Mouse (Mus musculus) MEL (cell line): ENCODE results near the gene Ddx19b. TPM values are rescaled to one million over a fixed set of nuclear protein-coding genes. Genes with fewer than 3 reads are reported as not detected.
A peak's percentile ranks its signal among the peaks of the same experiment; 100 is the strongest.

Experiments
- DNase-seq: peaks from one replicate; pipeline ENCODE4 v3.0.0; 2011; ENCODE audit warnings: low read depth, low spot score
- H3K27ac ChIP-seq: 2 replicates; pipeline ENCODE4 v1.5.1; 2012; ENCODE audit warnings: low read depth, mild to moderate bottlenecking, control low read depth, low read length, moderate library complexity; ENCODE audit not compliant: control insufficient read depth
- H3K27me3 ChIP-seq, 2 experiments: fragments of 150-350 bp in 1 of 2; sonication (generic) in 1 of 2; 2 replicates each; pipeline ENCODE4 v1.6.1; 2012; ENCODE audit warnings: low read length in 2 of 2, mild to moderate bottlenecking in 2 of 2, improper control_type of control experiment in 1 of 2, moderate library complexity in 1 of 2; ENCODE audit not compliant: insufficient read depth in 2 of 2, control insufficient read depth in 1 of 2
- H3K36me3 ChIP-seq, 2 experiments: 2 replicates each; pipeline ENCODE4 v1.6.1; 2012 to 2014; ENCODE audit warnings: low read length in 2 of 2, improper control_type of control experiment in 1 of 2, inconsistent platforms in 1 of 2, mild to moderate bottlenecking in 1 of 2; ENCODE audit not compliant: insufficient read depth in 2 of 2, control insufficient read depth in 1 of 2
- H3K4me1 ChIP-seq, 2 experiments: fragments of 150-350 bp in 1 of 2; sonication (generic) in 1 of 2; 2 replicates each; pipeline ENCODE4 v1.6.1; 2012; ENCODE audit warnings: low read length in 2 of 2, improper control_type of control experiment in 1 of 2, mild to moderate bottlenecking in 1 of 2; ENCODE audit not compliant: insufficient read depth in 2 of 2, control insufficient read depth in 1 of 2
- H3K4me3 ChIP-seq, 2 experiments: fragments of 150-350 bp in 1 of 2; sonication (generic) in 1 of 2; 2 replicates each; pipeline ENCODE4 v1.5.1; 2012; ENCODE audit warnings: low read depth in 2 of 2, low read length in 2 of 2, mild to moderate bottlenecking in 2 of 2, moderate library complexity in 2 of 2, control low read depth in 1 of 2, improper control_type of control experiment in 1 of 2; ENCODE audit not compliant: control insufficient read depth in 1 of 2, insufficient read depth in 1 of 2
- H3K79me2 ChIP-seq: 2 replicates; pipeline ENCODE4 v1.6.1; 2012; ENCODE audit warnings: mild to moderate bottlenecking, low read length, moderate library complexity; ENCODE audit not compliant: control insufficient read depth, poor library complexity, insufficient read depth
- H3K9ac ChIP-seq: 2 replicates; pipeline ENCODE4 v1.6.1; 2012; ENCODE audit warnings: low read depth, mild to moderate bottlenecking, control low read depth, low read length, moderate library complexity; ENCODE audit not compliant: control insufficient read depth, poor library complexity, severe bottlenecking
- H3K9me3 ChIP-seq: fragments of 150-350 bp; sonication (generic); replicated peaks from 2 replicates; pipeline ENCODE4 v1.6.1; 2012; ENCODE audit warnings: mild to moderate bottlenecking, low read length, improper control_type of control experiment, moderate library complexity; ENCODE audit not compliant: insufficient read depth
- BHLHE40 ChIP-seq: IDR thresholded peaks from 2 replicates; pipeline ENCODE4 v1.6.1; 2012; ENCODE audit warnings: low read depth, mild to moderate bottlenecking, inconsistent platforms, low read length, improper control_type of control experiment, borderline replicate concordance
- CHD1 ChIP-seq: IDR thresholded peaks from 2 replicates; pipeline ENCODE4 v1.6.1; 2012; ENCODE audit warnings: low read depth, mild to moderate bottlenecking, inconsistent platforms, low read length, improper control_type of control experiment
- CHD2 ChIP-seq: IDR thresholded peaks from 2 replicates; pipeline ENCODE4 v1.6.1; 2011; ENCODE audit warnings: low read length, improper control_type of control experiment
- CTCF ChIP-seq, 3 experiments: IDR thresholded peaks in 2 of 3; conservative IDR thresholded peaks in 1 of 3; 2 replicates each; pipeline ENCODE4 v1.5.1; 2011 to 2012; ENCODE audit warnings: low read length in 3 of 3, low read depth in 2 of 3, mild to moderate bottlenecking in 2 of 3, improper control_type of control experiment in 1 of 3, inconsistent platforms in 1 of 3, mixed read lengths in 1 of 3, moderate library complexity in 1 of 3; ENCODE audit not compliant: control insufficient read depth in 1 of 3, insufficient read depth in 1 of 3, poor library complexity in 1 of 3, severe bottlenecking in 1 of 3
- E2F4 ChIP-seq: IDR thresholded peaks from 2 replicates; pipeline ENCODE4 v1.6.1; 2011; ENCODE audit warnings: low read depth, low read length, improper control_type of control experiment, borderline replicate concordance
- ELF1 ChIP-seq: IDR thresholded peaks from 2 replicates; pipeline ENCODE4 v1.6.1; 2014; ENCODE audit warnings: low read depth, mild to moderate bottlenecking, inconsistent platforms, low read length, improper control_type of control experiment, moderate library complexity
- EP300 ChIP-seq, 2 experiments: IDR thresholded peaks; 2 replicates each; pipeline ENCODE4 v1.6.1; 2011; ENCODE audit warnings: improper control_type of control experiment in 2 of 2, low read length in 2 of 2, low read depth in 1 of 2, mild to moderate bottlenecking in 1 of 2
- ETS1 ChIP-seq: IDR thresholded peaks from 2 replicates; pipeline ENCODE4 v1.6.1; 2012; ENCODE audit warnings: low read depth, mild to moderate bottlenecking, inconsistent platforms, low read length, improper control_type of control experiment, moderate library complexity
- GABPA ChIP-seq: IDR thresholded peaks from 2 replicates; pipeline ENCODE4 v1.6.1; 2012; ENCODE audit warnings: low read depth, mild to moderate bottlenecking, inconsistent platforms, low read length, improper control_type of control experiment, moderate library complexity
- GATA1 ChIP-seq: IDR thresholded peaks from 2 replicates; pipeline ENCODE4 v1.6.1; 2011; ENCODE audit warnings: low read depth, low read length, improper control_type of control experiment
- HCFC1 ChIP-seq: IDR thresholded peaks from 2 replicates; pipeline ENCODE4 v1.6.1; 2012; ENCODE audit warnings: low read depth, mild to moderate bottlenecking, inconsistent platforms, low read length, improper control_type of control experiment, moderate library complexity
- JUND ChIP-seq: IDR thresholded peaks from 2 replicates; pipeline ENCODE4 v1.6.1; 2011; ENCODE audit warnings: low read depth, mild to moderate bottlenecking, improper control_type of control experiment, low read length
- KAT2A ChIP-seq: conservative IDR thresholded peaks from 2 replicates; pipeline ENCODE4 v1.6.1; 2012; ENCODE audit warnings: low read depth, low read length, improper control_type of control experiment, inconsistent platforms
- MAFK ChIP-seq: IDR thresholded peaks from 2 replicates; pipeline ENCODE4 v1.6.1; 2011; ENCODE audit warnings: low read depth, mild to moderate bottlenecking, low read length, improper control_type of control experiment, borderline replicate concordance
- MAX ChIP-seq: IDR thresholded peaks from 2 replicates; pipeline ENCODE4 v1.6.1; 2011; ENCODE audit warnings: low read length, improper control_type of control experiment
- MEF2A ChIP-seq: IDR thresholded peaks from 2 replicates; pipeline ENCODE4 v1.6.1; 2014; ENCODE audit warnings: low read depth, mild to moderate bottlenecking, inconsistent platforms, low read length, improper control_type of control experiment; ENCODE audit not compliant: poor library complexity, insufficient replicate concordance, severe bottlenecking; ENCODE audit errors: extremely low read depth
- MXI1 ChIP-seq: IDR thresholded peaks from 2 replicates; pipeline ENCODE4 v1.6.1; 2011; ENCODE audit warnings: mild to moderate bottlenecking, low read depth, low read length, improper control_type of control experiment
- MYB ChIP-seq: IDR thresholded peaks from 2 replicates; pipeline ENCODE4 v1.6.1; 2011; ENCODE audit warnings: mild to moderate bottlenecking, low read depth, low read length, improper control_type of control experiment
- MYC ChIP-seq: IDR thresholded peaks from 2 replicates; pipeline ENCODE4 v1.6.1; 2011; ENCODE audit warnings: low read depth, mild to moderate bottlenecking, low read length, improper control_type of control experiment, moderate library complexity
- NELFE ChIP-seq: IDR thresholded peaks from 2 replicates; pipeline ENCODE4 v1.6.1; 2011; ENCODE audit warnings: low read depth, low read length, improper control_type of control experiment
- NRF1 ChIP-seq: IDR thresholded peaks from 2 replicates; pipeline ENCODE4 v1.6.1; 2014; ENCODE audit warnings: low read depth, mild to moderate bottlenecking, inconsistent platforms, low read length, improper control_type of control experiment, moderate library complexity; ENCODE audit not compliant: poor library complexity, insufficient read depth, severe bottlenecking
- POLR2A ChIP-seq, 2 experiments: IDR thresholded peaks; 2 replicates each; pipeline ENCODE4 v1.6.1; 2011 to 2012; ENCODE audit warnings: low read length in 2 of 2, mild to moderate bottlenecking in 2 of 2, control low read depth in 1 of 2, improper control_type of control experiment in 1 of 2, low read depth in 1 of 2, moderate library complexity in 1 of 2; ENCODE audit not compliant: control insufficient read depth in 1 of 2, insufficient read depth in 1 of 2, poor library complexity in 1 of 2
- POLR2AphosphoS2 ChIP-seq: IDR thresholded peaks from 2 replicates; pipeline ENCODE4 v1.6.1; 2011; ENCODE audit warnings: low read length, improper control_type of control experiment
- POLR2AphosphoS5 ChIP-seq: IDR thresholded peaks from 2 replicates; pipeline ENCODE4 v1.6.1; 2012; ENCODE audit warnings: low read depth, borderline replicate concordance, mild to moderate bottlenecking, inconsistent platforms, low read length, moderate library complexity, mixed read lengths
- RAD21 ChIP-seq: IDR thresholded peaks from 2 replicates; pipeline ENCODE4 v1.6.1; 2011; ENCODE audit warnings: mild to moderate bottlenecking, low read depth, low read length, improper control_type of control experiment
- RCOR1 ChIP-seq: IDR thresholded peaks from 2 replicates; pipeline ENCODE4 v1.6.1; 2012; ENCODE audit warnings: low read depth, mild to moderate bottlenecking, inconsistent platforms, low read length, improper control_type of control experiment
- SMC3 ChIP-seq: IDR thresholded peaks from 2 replicates; pipeline ENCODE4 v1.6.1; 2011; ENCODE audit warnings: low read depth, low read length, improper control_type of control experiment
- TAL1 ChIP-seq: IDR thresholded peaks from 2 replicates; pipeline ENCODE4 v1.6.1; 2012; ENCODE audit warnings: mild to moderate bottlenecking, inconsistent platforms, low read length, moderate library complexity, mixed read lengths
- TBP ChIP-seq: IDR thresholded peaks from 2 replicates; pipeline ENCODE4 v1.8.0; 2011; ENCODE audit warnings: low read depth, low read length, improper control_type of control experiment
- TCF12 ChIP-seq: IDR thresholded peaks from 2 replicates; pipeline ENCODE4 v1.6.1; 2014; ENCODE audit warnings: low read depth, mild to moderate bottlenecking, inconsistent platforms, low read length, improper control_type of control experiment, moderate library complexity
- UBTF ChIP-seq: IDR thresholded peaks from 2 replicates; pipeline ENCODE4 v1.6.1; 2012; ENCODE audit warnings: low read depth, mild to moderate bottlenecking, inconsistent platforms, low read length, improper control_type of control experiment, moderate library complexity, borderline replicate concordance; ENCODE audit not compliant: insufficient read depth
- USF1 ChIP-seq: IDR thresholded peaks from 2 replicates; pipeline ENCODE4 v1.6.1; 2014; ENCODE audit warnings: low read depth, mild to moderate bottlenecking, inconsistent platforms, low read length, improper control_type of control experiment, moderate library complexity
- USF2 ChIP-seq, 2 experiments: IDR thresholded peaks; 2 replicates each; pipeline ENCODE4 v1.6.1; 2011 to 2012; ENCODE audit warnings: improper control_type of control experiment in 2 of 2, low read length in 2 of 2, borderline replicate concordance in 1 of 2, inconsistent platforms in 1 of 2, low read depth in 1 of 2, mild to moderate bottlenecking in 1 of 2; ENCODE audit not compliant: insufficient read depth in 1 of 2
- ZC3H11A ChIP-seq: IDR thresholded peaks from 2 replicates; pipeline ENCODE4 v1.6.1; 2012; ENCODE audit warnings: low read depth, mild to moderate bottlenecking, inconsistent platforms, low read length, improper control_type of control experiment
- ZKSCAN1 ChIP-seq: IDR thresholded peaks from 2 replicates; pipeline ENCODE4 v1.6.1; 2012; ENCODE audit warnings: low read depth, mild to moderate bottlenecking, inconsistent platforms, low read length, improper control_type of control experiment, moderate library complexity
- ZMIZ1 ChIP-seq: IDR thresholded peaks from 2 replicates; pipeline ENCODE4 v1.6.1; 2012; ENCODE audit warnings: low read depth, mild to moderate bottlenecking, inconsistent platforms, low read length, improper control_type of control experiment, moderate library complexity
- ZNF384 ChIP-seq: IDR thresholded peaks from 2 replicates; pipeline ENCODE4 v1.6.1; 2012; ENCODE audit warnings: low read depth, mild to moderate bottlenecking, inconsistent platforms, low read length, improper control_type of control experiment
- polyA plus RNA-seq, 2 experiments: library from polyadenylated mRNA; stranded (reverse) in 1 of 2; unstranded in 1 of 2; fragments of >175 nt in 1 of 2; fragments of >200 nt in 1 of 2; gene quantifications; 2 replicates each; pipeline versions ENCODE4 v1.2.1 to v1.2.4; 2012; ENCODE audit warnings: low replicate concordance in 2 of 2, low read depth in 1 of 2; ENCODE audit not compliant: insufficient read length in 2 of 2, insufficient read depth in 1 of 2, missing spikeins in 1 of 2
- total RNA-seq: library from RNA; depleted of rRNA; stranded (reverse); fragments of 300-350 nt; gene quantifications from 2 replicates; pipeline ENCODE4 v1.2.3, GENCODE M21; 2012

The Ddx19b gene
- total and polyA plus RNA-seq, 3 experiments: 18.1 to 112 (median 18.6) TPM

GRCm38 (mm10) chr8:111056158-111056663 is 24.7 kb upstream of the Ddx19b start, which contains the start of gene Exosc6:
TSS of gene Exosc6 (plus strand) at chr8:111056339.
- Histone ChIP-seq H3K79me2 (peaks cover 20% of the 10 kb centered on the region), H3K27ac (peak within 1 kb of the TSS; percentile 90), H3K27me3 (no peaks in the 10 kb centered on the region), H3K4me3 (peak within 1 kb of the TSS; percentile 62 to 98), H3K9me3 (no peaks in the 10 kb centered on the region), H3K36me3 (peaks cover 12 to 22% of the 10 kb centered on the region in 2 experiments), H3K9ac (peak within 1 kb of the TSS; percentile 98), H3K4me1 (peaks cover 4 to 26% of the 10 kb centered on the region in 2 experiments)
- DNase-seq: peak; percentile 97
- TF ChIP-seq EP300 (IDR thresholded peaks at IDR 0.05; ENCODE audit: low read depth in 1 of 2, low read length in 2 of 2): no peak
- peak; percentile 80; the same call in 1 of the 2 replicates for TF ChIP-seq MAX
- no peak for TF ChIP-seq MEF2A
- no peak for TF ChIP-seq CHD2
- peak; percentile 47; the same call in 1 of the 2 replicates for TF ChIP-seq MYC
- peak; percentile 94 for TF ChIP-seq ELF1
- TF ChIP-seq MAFK: no peak
- 0 out of 2 replicates have a peak, but pooled peaks have one; percentile 30 for TF ChIP-seq UBTF
- no peak for TF ChIP-seq E2F4
- no peak for TF ChIP-seq RCOR1
- peak; percentile 76 for TF ChIP-seq KAT2A
- TF ChIP-seq HCFC1: peak; percentile 95
- TF ChIP-seq CTCF (IDR thresholded peaks at IDR 0.05 in 2 of 3, conservative IDR thresholded peaks at IDR 0.05 in 1 of 3; ENCODE audit: control insufficient read depth in 1 of 3, insufficient read depth in 1 of 3, low read depth in 2 of 3, low read length in 3 of 3, poor library complexity in 1 of 3, severe bottlenecking in 1 of 3): peak; percentile 87 to 89 (median 88)
- TF ChIP-seq GATA1: no peak
- no peak for TF ChIP-seq USF1
- peak; percentile 79 for TF ChIP-seq ZMIZ1
- TF ChIP-seq RAD21: no peak; the same call in 1 of the 2 replicates
- no peak; the same call in 1 of the 2 replicates for TF ChIP-seq GABPA
- TF ChIP-seq MYB: no peak
- TF ChIP-seq TAL1: no peak
- peak; percentile 81 for TF ChIP-seq MXI1
- TF ChIP-seq TCF12: no peak
- TF ChIP-seq POLR2AphosphoS5: no peak
- TF ChIP-seq USF2 (IDR thresholded peaks at IDR 0.05; ENCODE audit: borderline replicate concordance in 1 of 2, insufficient read depth in 1 of 2, low read depth in 1 of 2, low read length in 2 of 2): no peak
- no peak for TF ChIP-seq ZC3H11A
- no peak for TF ChIP-seq TBP
- TF ChIP-seq POLR2AphosphoS2: peak; percentile 100
- no peak for TF ChIP-seq JUND
- no peak for TF ChIP-seq CHD1
- TF ChIP-seq BHLHE40: no peak
- no peak for TF ChIP-seq ZNF384
- no peak for TF ChIP-seq ZKSCAN1
- peak; percentile 87 to 90; a peak in 3 of 4 replicates for TF ChIP-seq POLR2A (IDR thresholded peaks at IDR 0.05; ENCODE audit: control insufficient read depth in 1 of 2, insufficient read depth in 1 of 2, low read depth in 1 of 2, low read length in 2 of 2, poor library complexity in 1 of 2)
- peak; percentile 36; the same call in 1 of the 2 replicates for TF ChIP-seq SMC3
- TF ChIP-seq NELFE: peak; percentile 82
- no peak for TF ChIP-seq ETS1
- TF ChIP-seq NRF1: peak; percentile 75
